Mouse (Mus musculus): ENCODE measurements around the gene Elmo1.

DNA sequence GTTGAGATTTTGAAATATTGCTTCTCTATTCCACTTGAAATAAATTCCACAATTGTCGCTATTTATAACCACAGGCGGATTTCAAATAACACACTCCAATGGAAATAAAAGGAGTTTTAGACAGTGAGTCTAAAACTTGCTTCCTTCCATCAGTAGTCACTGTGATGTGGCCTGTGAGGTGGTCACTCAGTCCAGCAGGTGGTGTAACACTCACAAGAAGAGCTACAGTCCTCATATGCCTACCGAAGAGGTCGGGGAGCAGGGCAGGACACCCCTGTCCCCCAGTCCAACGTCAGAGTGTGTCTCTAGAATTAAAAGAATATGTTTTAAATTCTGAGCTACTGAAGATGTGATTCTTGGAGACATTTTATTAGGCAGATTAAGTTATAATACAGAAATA lies 229.8 kb downstream of the Elmo1 start:
- TF ChIP-seq E2F4 (IDR thresholded peaks at IDR 0.05; ENCODE audit: insufficient read depth), result no peak
- no peak for TF ChIP-seq POLR2A (IDR thresholded peaks at IDR 0.05; ENCODE audit: insufficient read length, low read depth)
- TF ChIP-seq MAX (IDR thresholded peaks at IDR 0.05; ENCODE audit: low read depth), result no peak
- TF ChIP-seq TCF12 (IDR thresholded peaks at IDR 0.05; ENCODE audit: insufficient read depth, poor library complexity, severe bottlenecking), result no peak
- TF ChIP-seq TCF3 (IDR thresholded peaks at IDR 0.05; ENCODE audit: insufficient read length, low read depth), result no peak
- no peak for TF ChIP-seq POLR2AphosphoS2 (IDR thresholded peaks at IDR 0.05; ENCODE audit: insufficient read length, low read depth)
